Mouse (Mus musculus) liver, embryonic 12.5 days (tissue): ENCODE measurements around the gene Drc7. TPM values are rescaled to one million over a fixed set of nuclear protein-coding genes. Genes with fewer than 3 reads are reported as not detected.

Experiments
- ATAC-seq: fragments of 200-750 bp; cut with Nextera tagmentation; 2 replicates; pipeline ENCODE4 v1.8.0; 2017; ENCODE audit warnings: moderate number of reproducible peaks, mild to moderate bottlenecking, moderate library complexity
- H3K27ac ChIP-seq: fragments of 300-500 bp; sonication (generic); 2 replicates; pipeline ENCODE4 v1.5.1; 2016; ENCODE audit warnings: mild to moderate bottlenecking
- H3K27me3 ChIP-seq: fragments of 300-500 bp; sonication (generic); replicated peaks from 2 replicates; pipeline ENCODE4 v1.6.1; 2016; ENCODE audit warnings: mild to moderate bottlenecking, moderate library complexity
- H3K36me3 ChIP-seq: fragments of 300-500 bp; sonication (generic); 2 replicates; pipeline ENCODE4 v1.6.1; 2016; ENCODE audit warnings: mild to moderate bottlenecking, moderate library complexity
- H3K4me1 ChIP-seq: fragments of 300-500 bp; sonication (generic); 2 replicates; pipeline ENCODE4 v1.6.1; 2016
- H3K4me2 ChIP-seq: fragments of 300-500 bp; sonication (generic); 2 replicates; pipeline ENCODE4 v1.6.1; 2016; ENCODE audit warnings: mild to moderate bottlenecking, moderate library complexity
- H3K4me3 ChIP-seq: fragments of 300-500 bp; sonication (generic); 2 replicates; pipeline ENCODE4 v1.5.1; 2016; ENCODE audit warnings: mild to moderate bottlenecking, moderate library complexity
- H3K9ac ChIP-seq: fragments of 300-500 bp; sonication (generic); 2 replicates; pipeline ENCODE4 v1.6.1; 2016; ENCODE audit warnings: mild to moderate bottlenecking, moderate library complexity
- H3K9me3 ChIP-seq: fragments of 300-500 bp; sonication (generic); replicated peaks from 2 replicates; pipeline ENCODE4 v1.6.1; 2016; ENCODE audit warnings: mild to moderate bottlenecking, moderate library complexity
- WGBS: fragments of 180-500 bp; shearing (Covaris S2); methylation state at CpG from one replicate; pipeline ENCODE4 v1.1.7; 2016; ENCODE audit not compliant: insufficient replicate concordance; 5-methylcytosine and 5-hydroxymethylcytosine counted together
- polyA plus RNA-seq: library from polyadenylated mRNA; unstranded; fragments of >200 nt; fragmentation: Nextera tagmentation; extraction: Ambion mirVana; gene quantifications from 2 replicates; pipeline ENCODE4 v1.2.1, GENCODE M21; 2016

Drc7 gene
- polyA plus RNA-seq, 1 experiment from 2014 or later, result 0.37 TPM

- ATAC-seq, result no peak
- 45% methylated on average over 7 of the region's 7 CpGs for WGBS
- Histone ChIP-seq H3K36me3 (no peaks in the 10 kb centered on the region), H3K4me3 (no peak overlapping the region), H3K9ac (no peak overlapping the region), H3K9me3 (no peaks in the 10 kb centered on the region), H3K27me3 (no peaks in the 10 kb centered on the region), H3K4me2 (no peak overlapping the region), H3K4me1 (0 out of 2 replicates have a peak, but pooled peaks cover 4% of the 10 kb centered on the region), H3K27ac (no peak overlapping the region)
Observed at GRCm38 (mm10) chr8:95037106-95037925, 17.6 kb upstream of the Drc7 start.

- 59% methylated on average over 6 of the region's 6 CpGs for WGBS
- peak overlapping the region; percentile 2; the same call in 1 of the 2 replicates for H3K4me2 ChIP-seq
- ATAC-seq, result peak; percentile 57
- no peaks in the 10 kb centered on the region for H3K27me3 ChIP-seq
- H3K4me3 ChIP-seq, result no peak overlapping the region
- H3K9ac ChIP-seq, result no peak overlapping the region
- peak overlapping the region; percentile 73 for H3K27ac ChIP-seq
- no peaks in the 10 kb centered on the region for H3K36me3 ChIP-seq
- H3K4me1 ChIP-seq, result peaks cover 16% of the 10 kb centered on the region
- H3K9me3 ChIP-seq, result no peaks in the 10 kb centered on the region
Observed at GRCm38 (mm10) chr8:95041883-95042784, 12.8 kb upstream of the Drc7 start.

GRCm38 (mm10) chr8:95044811-95045210 is 10.1 kb upstream of the Drc7 start:
- H3K27me3 ChIP-seq, result no peaks in the 10 kb centered on the region
- no peaks in the 10 kb centered on the region for H3K9me3 ChIP-seq
- H3K27ac ChIP-seq, result no peak overlapping the region
- peaks cover 22% of the 10 kb centered on the region for H3K4me1 ChIP-seq
- no peaks in the 10 kb centered on the region for H3K36me3 ChIP-seq
- ATAC-seq, result no peak
- no peak overlapping the region for H3K4me3 ChIP-seq
- WGBS, result 55% methylated on average over 4 of the region's 4 CpGs
- no peak overlapping the region for H3K9ac ChIP-seq
- H3K4me2 ChIP-seq, result no peak overlapping the region

GRCm38 (mm10) chr8:95046982-95047381 is 7.9 kb upstream of the Drc7 start:
- H3K9ac ChIP-seq, result no peak overlapping the region
- no peaks in the 10 kb centered on the region for H3K27me3 ChIP-seq
- H3K4me2 ChIP-seq, result no peak overlapping the region
- WGBS, result 21% methylated on average over 3 of the region's 3 CpGs
- no peak overlapping the region for H3K4me3 ChIP-seq
- no peaks in the 10 kb centered on the region for H3K9me3 ChIP-seq
- H3K4me1 ChIP-seq, result peaks cover 22% of the 10 kb centered on the region
- no peaks in the 10 kb centered on the region for H3K36me3 ChIP-seq
- H3K27ac ChIP-seq, result no peak overlapping the region
- ATAC-seq, result peak; percentile 47

DNA sequence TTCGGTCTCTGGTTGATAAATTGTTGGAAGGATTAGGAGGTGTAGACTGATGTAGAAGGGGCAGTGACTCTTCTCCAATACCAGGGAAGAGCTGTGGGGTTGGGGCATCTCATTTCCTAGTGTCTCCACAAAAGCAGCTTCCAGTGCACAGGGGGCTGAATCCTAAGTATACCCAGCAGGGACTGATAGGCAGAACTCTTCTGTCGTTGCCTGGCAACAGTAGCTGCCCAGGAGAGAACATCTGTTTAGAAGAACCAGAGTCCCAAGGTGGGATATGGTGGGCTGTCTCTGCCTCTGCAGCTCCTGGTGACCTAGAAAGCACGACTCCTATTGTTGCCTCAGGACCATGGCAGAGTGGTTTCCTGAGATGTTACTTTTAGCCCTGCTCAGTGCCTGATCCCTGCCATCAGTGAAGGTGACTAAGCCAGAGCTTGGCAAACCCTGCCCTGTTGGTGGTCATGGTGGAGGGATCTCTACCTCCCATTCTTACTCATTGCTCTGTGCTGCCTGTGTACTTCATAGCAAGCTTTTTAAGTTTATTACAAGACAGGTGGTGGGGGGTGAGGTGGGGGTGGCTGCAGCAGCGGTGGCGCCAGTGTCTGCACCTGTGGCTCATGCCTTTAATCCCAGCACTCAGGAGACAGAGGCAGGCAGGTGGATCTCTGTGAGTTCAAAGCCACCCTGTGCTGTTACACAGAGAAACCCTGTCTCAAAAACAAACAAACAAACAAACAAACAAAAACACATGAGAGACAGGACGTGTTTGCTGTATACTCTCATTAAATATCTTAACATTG is 6.8 kb upstream of the Drc7 start:
- Histone ChIP-seq H3K4me2 (no peak overlapping the region), H3K9ac (no peak overlapping the region), H3K4me3 (no peak overlapping the region), H3K27me3 (no peaks in the 10 kb centered on the region), H3K36me3 (no peaks in the 10 kb centered on the region), H3K9me3 (no peaks in the 10 kb centered on the region), H3K4me1 (peaks cover 22% of the 10 kb centered on the region), H3K27ac (peak overlapping the region; percentile 66; the same call in 1 of the 2 replicates)
- no peak for ATAC-seq
- WGBS, result 58% methylated on average over 6 of the region's 6 CpGs

DNA sequence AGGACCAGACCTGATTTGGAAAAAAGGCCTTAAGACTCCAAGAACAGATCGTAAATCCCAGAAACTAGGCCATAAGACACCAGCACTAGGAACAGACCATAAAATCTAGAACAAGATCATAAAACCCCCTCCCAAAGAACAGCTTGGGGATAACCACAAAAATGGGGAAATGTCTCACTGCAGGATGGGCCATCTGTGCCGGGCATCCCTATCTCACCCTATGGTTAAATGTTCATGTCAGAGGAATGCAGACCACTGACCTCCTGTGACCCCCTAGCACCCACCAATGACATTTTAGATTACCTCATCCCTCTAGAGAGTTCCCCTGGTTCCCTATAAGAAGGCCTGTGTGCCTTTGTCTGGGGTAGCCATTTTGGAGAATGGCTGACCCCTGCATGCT is 5.3 kb upstream of the Drc7 start:
- H3K4me2 ChIP-seq, result no peak overlapping the region
- no peaks in the 10 kb centered on the region for H3K27me3 ChIP-seq
- 34% methylated on average over 2 of the region's 2 CpGs for WGBS
- H3K9me3 ChIP-seq, result no peaks in the 10 kb centered on the region
- no peak overlapping the region for H3K27ac ChIP-seq
- peaks cover 27% of the 10 kb centered on the region for H3K4me1 ChIP-seq
- H3K9ac ChIP-seq, result no peak overlapping the region
- ATAC-seq, result no peak
- no peak overlapping the region for H3K4me3 ChIP-seq
- H3K36me3 ChIP-seq, result no peaks in the 10 kb centered on the region

DNA sequence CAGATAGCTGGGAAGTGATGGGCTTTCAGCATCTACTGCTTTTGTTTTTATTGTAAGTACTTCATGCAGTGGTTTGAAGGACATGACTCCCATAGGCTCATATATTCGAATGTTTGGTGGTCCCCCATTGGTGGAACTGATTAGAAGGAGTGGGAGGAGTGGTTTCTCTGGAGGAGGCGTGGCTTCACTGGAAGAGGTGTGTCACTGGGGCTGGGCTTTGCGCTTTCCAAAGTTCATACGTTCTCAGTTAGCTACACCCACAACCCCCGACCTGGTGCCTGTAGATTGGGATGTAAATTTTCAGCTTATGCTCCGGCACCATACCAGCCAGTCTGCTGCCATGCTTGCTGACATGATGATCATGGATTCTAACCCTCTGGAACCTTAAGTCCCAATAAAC is 465 bp upstream of the Drc7 start:
- H3K4me1 ChIP-seq, result peaks cover 49% of the 10 kb centered on the region
- H3K27me3 ChIP-seq, result no peaks in the 10 kb centered on the region
- no peaks in the 10 kb centered on the region for H3K36me3 ChIP-seq
- WGBS, result 44% methylated on average over 6 of the region's 6 CpGs
- H3K4me2 ChIP-seq, result no peak overlapping the region; the same call in 1 of the 2 replicates
- no peak overlapping the region for H3K27ac ChIP-seq
- H3K9me3 ChIP-seq, result no peaks in the 10 kb centered on the region
- ATAC-seq, result peak; percentile 30
- no peak overlapping the region for H3K4me3 ChIP-seq
- H3K9ac ChIP-seq, result no peak overlapping the region

DNA sequence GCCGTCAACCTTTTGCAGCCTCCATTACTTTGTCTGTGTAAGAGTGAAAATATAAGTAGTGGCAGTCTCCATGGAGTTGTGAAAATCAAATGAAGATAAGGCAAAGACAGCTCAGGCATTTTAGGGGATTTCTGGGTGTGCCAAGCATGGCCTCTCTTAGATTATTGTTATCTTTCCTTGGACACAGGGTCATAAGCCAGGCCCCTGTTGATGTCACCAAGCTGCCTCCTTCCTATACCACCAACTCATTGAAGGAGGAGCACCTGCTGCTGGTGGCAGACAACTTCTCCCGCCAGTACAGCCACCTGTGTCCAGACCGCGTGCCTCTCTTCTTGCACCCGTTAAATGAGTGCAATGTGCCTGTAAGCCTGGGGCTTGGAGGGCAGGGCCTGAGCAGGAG is 1.5 kb downstream of the Drc7 start:
- Histone ChIP-seq H3K4me3 (no peak overlapping the region), H3K36me3 (no peaks in the 10 kb centered on the region), H3K4me2 (peak overlapping the region; percentile 40), H3K4me1 (peaks cover 59% of the 10 kb centered on the region), H3K9me3 (no peaks in the 10 kb centered on the region), H3K27me3 (no peaks in the 10 kb centered on the region), H3K9ac (no peak overlapping the region; the same call in 1 of the 2 replicates), H3K27ac (peak overlapping the region; percentile 22; the same call in 1 of the 2 replicates)
- ATAC-seq, result peak; percentile 83
- WGBS, result 39% methylated on average over 5 of the region's 5 CpGs

- H3K27ac ChIP-seq, result no peak overlapping the region
- no peaks in the 10 kb centered on the region for H3K9me3 ChIP-seq
- H3K4me2 ChIP-seq, result no peak overlapping the region
- no peaks in the 10 kb centered on the region for H3K36me3 ChIP-seq
- H3K4me1 ChIP-seq, result peaks cover 59% of the 10 kb centered on the region
- ATAC-seq, result no peak
- no peak overlapping the region for H3K9ac ChIP-seq
- no peak overlapping the region for H3K4me3 ChIP-seq
- WGBS, result 23% methylated on average over 6 of the region's 6 CpGs
- H3K27me3 ChIP-seq, result no peaks in the 10 kb centered on the region
Observed at GRCm38 (mm10) chr8:95058661-95059060, 3.8 kb downstream of the Drc7 start.

DNA sequence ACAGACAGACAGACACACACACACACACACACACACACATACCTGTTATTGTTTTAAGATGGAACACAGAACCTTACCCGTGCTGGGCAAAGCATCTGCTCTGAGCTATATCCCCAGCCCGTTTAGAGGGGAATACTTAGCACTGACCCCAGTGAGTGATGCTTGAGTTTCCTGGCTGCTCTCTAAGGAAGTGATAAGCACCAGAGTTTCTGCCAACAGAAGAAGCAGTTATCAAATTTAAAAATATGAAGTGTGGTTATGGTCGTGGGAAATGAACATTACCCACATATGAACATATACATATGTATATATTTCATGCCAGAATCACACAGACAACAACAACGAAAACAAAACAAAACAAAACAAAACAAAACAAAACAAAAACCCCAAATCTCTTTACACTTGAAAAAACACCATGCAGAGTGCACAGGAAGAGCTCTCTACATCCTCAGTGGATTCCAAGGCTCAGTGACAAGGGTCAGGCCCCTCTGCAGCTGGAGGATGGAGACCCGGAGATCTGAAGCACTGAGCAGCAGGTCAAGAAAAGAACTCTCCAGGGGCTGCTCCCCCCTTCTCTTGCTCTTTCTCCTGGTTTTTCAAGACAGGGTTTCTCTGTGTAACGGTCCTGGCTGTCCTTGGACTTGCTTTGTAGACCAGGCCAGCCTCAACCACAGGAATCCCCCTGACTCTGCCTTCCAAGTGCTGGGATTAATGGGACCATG is 5.1 kb downstream of the Drc7 start:
- Histone ChIP-seq H3K36me3 (no peaks in the 10 kb centered on the region), H3K4me1 (peaks cover 48% of the 10 kb centered on the region), H3K27me3 (no peaks in the 10 kb centered on the region), H3K4me2 (no peak overlapping the region), H3K9ac (no peak overlapping the region), H3K27ac (no peak overlapping the region), H3K9me3 (no peaks in the 10 kb centered on the region), H3K4me3 (no peak overlapping the region)
- 43% methylated on average over 6 of the region's 6 CpGs for WGBS
- no peak for ATAC-seq

GRCm38 (mm10) chr8:95064531-95064930 is 9.6 kb downstream of the Drc7 start:
- Histone ChIP-seq H3K9me3 (no peaks in the 10 kb centered on the region), H3K4me3 (no peak overlapping the region), H3K9ac (no peak overlapping the region), H3K27me3 (no peaks in the 10 kb centered on the region), H3K27ac (no peak overlapping the region), H3K4me2 (no peak overlapping the region), H3K4me1 (peaks cover 12% of the 10 kb centered on the region), H3K36me3 (no peaks in the 10 kb centered on the region)
- WGBS, result 85% methylated on average over 2 of the region's 2 CpGs
- ATAC-seq, result no peak
